Mouse (Mus musculus): ENCODE data around the gene Fancl.

Fancl gene

DNA sequence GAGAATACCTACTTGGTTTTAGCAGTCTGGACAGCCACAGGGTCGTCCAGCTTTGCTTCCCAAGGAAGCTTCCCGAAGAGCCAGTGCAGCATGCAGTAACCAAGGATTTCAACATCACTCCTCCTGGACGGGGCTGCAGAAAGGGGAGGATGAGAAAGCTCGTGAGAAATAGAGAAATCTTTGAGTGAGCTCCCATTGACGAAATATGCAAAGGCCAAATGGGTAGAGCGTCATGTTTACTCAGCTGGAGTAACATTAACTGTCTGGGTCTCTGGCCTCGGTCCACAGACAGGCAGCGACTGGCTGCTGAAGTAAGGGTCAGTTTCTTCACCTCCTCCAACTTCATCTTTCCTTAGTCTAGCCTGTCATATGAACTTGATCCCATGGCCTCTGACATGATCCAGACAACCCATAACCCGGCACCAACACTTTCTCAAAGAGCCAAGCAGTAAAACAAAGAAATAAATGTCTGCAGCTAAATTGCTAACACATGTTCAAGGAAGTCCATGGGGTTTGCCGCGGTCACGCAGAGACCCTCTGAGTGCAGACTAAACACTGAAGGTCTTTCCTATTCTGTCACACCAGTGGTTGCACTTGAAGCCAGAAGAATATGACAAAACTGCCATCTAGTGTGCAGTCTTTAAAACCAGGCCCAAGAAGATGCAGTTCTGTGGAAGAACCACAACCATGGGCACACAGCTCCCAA, 104.0 kb downstream of the Fancl start:
- in situ Hi-C loops (cut with MboI, MseI), result loop anchor here (25.0 kb wide), 1 partner anchor 472 kb away; no protein-coding TSS in a partner anchor

DNA sequence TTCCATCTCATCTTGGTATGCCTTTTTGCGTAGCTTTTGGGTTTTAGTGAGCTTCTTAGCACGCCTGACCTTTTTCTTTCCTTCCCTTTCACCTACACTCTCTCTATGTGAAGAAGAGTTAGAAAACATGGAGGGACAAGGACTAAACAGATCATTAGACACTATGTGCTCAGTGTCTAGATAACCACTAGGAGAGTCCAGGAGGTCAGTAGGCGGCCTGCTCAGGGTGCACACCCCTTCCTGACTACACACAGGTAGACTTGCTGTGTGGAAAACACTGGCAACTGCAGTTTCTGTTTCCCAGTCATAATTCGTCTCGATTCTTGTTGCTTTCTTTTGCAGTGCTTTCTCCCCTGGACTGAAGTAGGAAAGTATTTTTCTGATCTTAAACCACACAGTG, 110.0 kb downstream of the Fancl start:
- in situ Hi-C loops (cut with MboI, MseI), result loop anchor here (25.0 kb wide), 1 partner anchor 466 kb away; no protein-coding TSS in a partner anchor

DNA sequence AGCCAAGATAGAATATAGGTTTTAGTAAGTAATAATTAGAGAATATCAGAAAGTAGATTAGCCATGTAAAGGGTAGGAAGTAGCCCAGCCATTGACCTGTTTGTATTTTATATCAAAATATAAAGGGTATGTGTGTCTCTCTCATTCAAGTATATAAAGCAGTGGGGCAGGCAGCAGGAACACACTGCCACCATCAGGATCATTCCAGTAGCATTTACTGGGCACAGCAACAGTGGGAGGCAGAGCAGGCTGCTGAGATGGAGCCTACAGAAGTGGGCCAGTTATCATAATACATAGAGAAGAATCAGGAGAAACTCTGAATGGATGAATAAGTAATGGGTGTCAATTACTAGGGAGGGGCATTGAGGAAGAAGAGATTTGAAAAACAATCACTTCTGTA, 127.7 kb downstream of the Fancl start:
- in situ Hi-C loops (cut with MboI, MseI), result no loop called here

DNA sequence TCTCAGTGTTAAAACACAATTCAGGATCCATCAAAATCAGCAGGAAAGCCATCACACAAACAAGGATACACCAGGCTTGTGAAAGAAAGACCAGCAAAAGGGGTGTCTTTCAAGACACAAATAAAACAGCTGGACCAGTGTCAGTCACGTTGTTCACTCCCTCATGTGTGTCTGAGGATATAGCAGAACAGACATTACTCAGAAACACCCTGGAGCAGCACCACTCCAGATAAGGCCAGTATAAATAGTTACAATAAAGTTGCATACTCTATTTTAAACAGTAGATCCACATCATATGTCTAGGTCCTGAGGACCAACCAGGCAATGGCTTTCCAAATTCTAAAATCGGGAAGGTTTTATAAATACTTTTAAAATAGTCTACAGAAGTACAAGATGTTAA, 130.2 kb downstream of the Fancl start:
- in situ Hi-C loops (cut with MboI, MseI), result no loop called here

DNA sequence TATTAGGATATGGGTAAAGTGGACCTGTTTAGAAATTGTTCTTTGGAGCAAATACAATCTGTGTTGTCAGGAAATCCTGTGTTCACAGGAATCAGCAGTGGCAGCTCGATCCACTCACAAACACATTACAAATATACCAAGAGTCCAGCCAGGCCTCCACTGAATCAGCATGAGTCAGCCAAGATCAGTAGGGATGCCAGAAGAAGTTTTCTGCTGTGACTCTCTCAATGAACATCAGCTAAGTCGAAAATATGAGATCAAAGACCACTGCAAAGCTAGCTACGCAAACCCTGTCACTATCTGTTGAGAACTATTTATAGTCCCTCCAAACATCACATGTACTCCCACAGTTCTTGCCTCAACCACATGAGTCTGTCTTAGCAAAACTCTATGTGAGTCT, 133.1 kb downstream of the Fancl start:
- in situ Hi-C loops (cut with MboI, MseI), result no loop called here

Measured in regulatory T cell (primary cell).